Mouse (Mus musculus): Measurements from ENCODE around the gene Ankrd6. TPM values are rescaled to one million over a fixed set of nuclear protein-coding genes. Genes with fewer than 3 reads are reported as not detected.

The Ankrd6 gene
- total RNA-seq, 2 experiments from 2014 or later: 41.9 to 56.6 TPM

- DNase-seq (ENCODE audit: low spot score in 2 of 2): no peak
- intact Hi-C loops (cut with DNase I): no loop called here
Measured at GRCm38 (mm10) chr4:32828385-32829077, 122.1 kb downstream of the Ankrd6 start.

GRCm38 (mm10) chr4:32826925-32827324 lies 123.7 kb downstream of the Ankrd6 start:
- DNase-seq (ENCODE audit: low spot score in 2 of 2): peak in 1 of 2 experiments; percentile 10
- intact Hi-C loops (cut with DNase I): no loop called here

- intact Hi-C loops (cut with DNase I): no loop called here
- no peak for DNase-seq (ENCODE audit: low spot score in 2 of 2)
Measured at GRCm38 (mm10) chr4:32824254-32824653, 126.4 kb downstream of the Ankrd6 start.

GRCm38 (mm10) chr4:32820676-32821075 lies 130.0 kb downstream of the Ankrd6 start:
- no peak for DNase-seq (ENCODE audit: low spot score in 2 of 2)
- intact Hi-C loops (cut with DNase I): no loop called here

- intact Hi-C loops (cut with DNase I): no loop called here
- no peak for DNase-seq (ENCODE audit: low spot score in 2 of 2)
Measured at GRCm38 (mm10) chr4:32817478-32817877, 133.2 kb downstream of the Ankrd6 start.

GRCm38 (mm10) chr4:32800577-32801170 lies 150.0 kb downstream of the Ankrd6 start:
- no peak for DNase-seq (ENCODE audit: low spot score in 2 of 2)
- intact Hi-C loops (cut with DNase I): loop anchor here (2.0 kb wide), 1 partner anchor 150 kb away; the partner anchor contains the start of gene Ankrd6

GRCm38 (mm10) chr4:32799966-32800576 lies 150.6 kb downstream of the Ankrd6 start, which contains the start of gene Lyrm2:
Lyrm2 (plus strand) TSS chr4:32800253.
- DNase-seq (ENCODE audit: low spot score in 2 of 2): peak; percentile 86 to 87
- intact Hi-C loops (cut with DNase I): loop anchor here (2.0 kb wide), 1 partner anchor 151 kb away; the partner anchor contains the start of gene Ankrd6

- intact Hi-C loops (cut with DNase I): no loop called here
- no peak for DNase-seq (ENCODE audit: low spot score in 2 of 2)
Measured at GRCm38 (mm10) chr4:32798976-32799375, 151.7 kb downstream of the Ankrd6 start.

- no peak for DNase-seq (ENCODE audit: low spot score in 2 of 2)
- intact Hi-C loops (cut with DNase I): no loop called here
Measured at GRCm38 (mm10) chr4:32789020-32789419, 161.6 kb downstream of the Ankrd6 start.

- intact Hi-C loops (cut with DNase I): no loop called here
- DNase-seq (ENCODE audit: low spot score in 2 of 2): no peak
Measured at GRCm38 (mm10) chr4:32787110-32787509, 163.5 kb downstream of the Ankrd6 start.

- intact Hi-C loops (cut with DNase I): no loop called here
Measured at GRCm38 (mm10) chr4:32779996-32780395, 170.6 kb downstream of the Ankrd6 start.

GRCm38 (mm10) chr4:32770284-32770810 lies 180.3 kb downstream of the Ankrd6 start:
- intact Hi-C loops (cut with DNase I): no loop called here
- no peak for DNase-seq (ENCODE audit: low spot score in 2 of 2)

More at GRCm38 (mm10) chr4:32779996-32780395, 170.6 kb downstream of the Ankrd6 start:
- DNase-seq (ENCODE audit: low spot score in 2 of 2): no peak

GRCm38 (mm10) chr4:32768046-32768445 lies 182.6 kb downstream of the Ankrd6 start:
- intact Hi-C loops (cut with DNase I): loop anchor here (10.0 kb wide), 1 partner anchor 347 kb away; no protein-coding TSS in a partner anchor
- no peak for DNase-seq (ENCODE audit: low spot score in 2 of 2)

GRCm38 (mm10) chr4:32767471-32767870 lies 183.2 kb downstream of the Ankrd6 start:
- DNase-seq (ENCODE audit: low spot score in 2 of 2): no peak
- intact Hi-C loops (cut with DNase I): loop anchor here (10.0 kb wide), 1 partner anchor 347 kb away; no protein-coding TSS in a partner anchor

GRCm38 (mm10) chr4:32757430-32757829 lies 193.2 kb downstream of the Ankrd6 start:
- intact Hi-C loops (cut with DNase I): loop anchor here (10.0 kb wide), 1 partner anchor 257 kb away; no protein-coding TSS in a partner anchor
- DNase-seq (ENCODE audit: low spot score in 2 of 2): peak; percentile 36 to 48

Other genes with a start within 250 kb of the Ankrd6 start
- gene Lyrm2, start 150.6 kb downstream of the Ankrd6 start, total RNA-seq (2021): 10 to 100 TPM; 33.5 to 34.3 TPM
- gene Rragd, start 32.2 kb upstream of the Ankrd6 start, total RNA-seq (2021): 10 to 100 TPM; 83.2 to 90.1 TPM
- 100 to 1,000 TPM; 102 to 110 TPM for gene Ube2j1, start 80.6 kb upstream of the Ankrd6 start, total RNA-seq (2021)
- gene Gabrr2, start 112.2 kb upstream of the Ankrd6 start, total RNA-seq (2021): under 1 TPM; 0.57 to 0.64 TPM
- gene Gabrr1, start 181.7 kb upstream of the Ankrd6 start, total RNA-seq (2021): under 1 TPM in 1 of 2 experiments, not detected in 1; 0.27 TPM
- gene Pm20d2, start 238.9 kb upstream of the Ankrd6 start, total RNA-seq (2021): 1 to 10 TPM; 5.8 to 6.1 TPM